Mouse (Mus musculus) heart, embryonic 10.5 days (tissue): ENCODE data around the gene Magi1. TPM values are rescaled to one million over a fixed set of nuclear protein-coding genes. Genes with fewer than 3 reads are reported as not detected.
A peak's percentile ranks its signal among the peaks of the same experiment; 100 is the strongest.

Experiments
- DNase-seq: peaks from one replicate; pipeline ENCODE4 v3.0.0-alpha.2; 2017; ENCODE audit warnings: low spot score
- H3K27ac ChIP-seq: fragments of 300-500 bp; sonication (generic); 2 replicates; pipeline ENCODE4 v1.5.1; 2016; ENCODE audit warnings: mild to moderate bottlenecking
- H3K27me3 ChIP-seq: fragments of 300-500 bp; sonication (generic); 2 replicates; pipeline ENCODE4 v1.6.1; 2016; ENCODE audit warnings: mild to moderate bottlenecking; ENCODE audit not compliant: poor library complexity, insufficient read depth, severe bottlenecking
- H3K36me3 ChIP-seq: fragments of 300-500 bp; sonication (generic); 2 replicates; pipeline ENCODE4 v1.6.1; 2016; ENCODE audit warnings: mild to moderate bottlenecking, moderate library complexity
- H3K4me1 ChIP-seq: fragments of 300-500 bp; sonication (generic); 2 replicates; pipeline ENCODE4 v1.6.1; 2016; ENCODE audit warnings: mild to moderate bottlenecking
- H3K4me3 ChIP-seq: fragments of 300-500 bp; sonication (generic); 2 replicates; pipeline ENCODE4 v1.5.1; 2016; ENCODE audit warnings: mild to moderate bottlenecking, moderate library complexity
- H3K9me3 ChIP-seq: fragments of 300-500 bp; sonication (generic); 2 replicates; pipeline ENCODE4 v1.6.1; 2016; ENCODE audit warnings: mild to moderate bottlenecking, moderate library complexity
- WGBS: fragments of 180-500 bp; shearing (Covaris S2); methylation state at CpG from one replicate; pipeline ENCODE4 v1.1.7; 2016; 5-methylcytosine and 5-hydroxymethylcytosine counted together
- polyA plus RNA-seq: library from polyadenylated mRNA; unstranded; fragments of >200 nt; fragmentation: Nextera tagmentation; extraction: Ambion mirVana; gene quantifications from 2 replicates; pipeline ENCODE4 v1.2.1, GENCODE M21; 2016

Magi1 gene
- polyA plus RNA-seq, 1 experiment from 2014 or later: 10.5 TPM

DNA sequence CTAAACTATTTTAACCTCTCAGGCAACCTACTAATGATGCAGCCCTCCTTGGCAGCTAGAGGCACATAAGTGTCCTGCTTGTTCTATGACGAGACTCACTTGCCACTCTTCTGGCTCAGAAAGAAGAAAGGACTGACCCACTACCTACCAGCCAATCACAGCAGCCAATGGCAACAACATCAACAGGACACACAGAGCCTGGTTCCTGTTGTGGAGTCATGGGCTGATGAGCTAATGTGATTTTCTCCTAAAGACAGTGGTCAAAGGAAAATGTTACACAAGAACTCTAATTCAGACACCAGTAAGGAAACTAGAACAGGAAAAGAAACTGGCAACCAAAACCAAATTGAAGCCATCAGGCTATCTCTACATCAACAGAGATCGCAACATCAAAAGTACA lies 124.5 kb downstream of the Magi1 start:
- 17% methylated on average over 2 of the region's 2 CpGs for WGBS
- no peaks in the 10 kb centered on the region for H3K27me3 ChIP-seq
- H3K27ac ChIP-seq: 0 out of 2 replicates have a peak overlapping the region, but pooled peaks have one; percentile 8
- H3K36me3 ChIP-seq: no peaks in the 10 kb centered on the region
- no peak for DNase-seq
- H3K9me3 ChIP-seq: no peaks in the 10 kb centered on the region
- no peak overlapping the region for H3K4me3 ChIP-seq
- H3K4me1 ChIP-seq: peaks cover 72% of the 10 kb centered on the region

DNA sequence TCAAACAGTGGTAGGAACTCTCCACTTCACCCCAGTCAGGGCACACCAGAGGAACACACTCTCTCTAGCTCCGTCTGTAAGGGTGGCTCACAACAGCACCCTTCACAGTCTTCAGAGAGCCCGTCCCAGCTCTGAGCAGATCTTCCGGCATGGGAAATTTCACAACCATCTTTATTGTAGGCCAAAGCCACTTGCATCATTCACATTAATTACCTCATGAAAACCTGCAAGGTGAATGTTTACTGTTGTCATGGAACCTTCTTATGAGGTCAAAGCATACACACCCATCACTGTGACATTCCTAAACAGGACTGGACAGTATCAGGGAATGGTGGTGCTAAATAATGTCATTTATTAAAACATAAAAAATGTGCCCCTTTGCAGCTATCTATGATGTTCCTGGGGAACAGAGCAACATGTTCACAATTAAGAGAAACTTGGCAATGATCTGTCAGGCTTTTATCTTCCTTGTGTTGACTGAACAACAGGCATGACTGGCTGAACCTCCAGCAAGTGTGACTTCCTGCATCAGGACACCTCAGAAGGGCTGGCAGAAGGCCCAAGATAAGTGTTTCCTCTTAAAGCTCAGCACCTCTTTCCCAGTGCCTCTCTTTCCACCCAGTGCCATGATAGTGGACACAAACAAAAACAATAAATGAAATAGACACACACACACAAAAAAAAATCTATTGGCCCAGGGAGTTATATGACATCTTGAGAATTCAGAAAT lies 125.4 kb downstream of the Magi1 start:
- 0 out of 2 replicates have a peak overlapping the region, but pooled peaks have one; percentile 42 for H3K27ac ChIP-seq

GRCm38 (mm10) chr6:94155996-94156395 lies 127.7 kb downstream of the Magi1 start:
- Histone ChIP-seq H3K4me1 (peaks cover 67% of the 10 kb centered on the region), H3K27me3 (no peaks in the 10 kb centered on the region), H3K36me3 (no peaks in the 10 kb centered on the region), H3K4me3 (no peak overlapping the region), H3K27ac (0 out of 2 replicates have a peak overlapping the region, but pooled peaks have one; percentile 9), H3K9me3 (no peaks in the 10 kb centered on the region)
- 59% methylated on average over 4 of the region's 4 CpGs for WGBS
- DNase-seq: no peak

More for the DNA sequence above, 125.4 kb downstream of the Magi1 start:
- Histone ChIP-seq H3K36me3 (no peaks in the 10 kb centered on the region), H3K4me1 (peaks cover 68% of the 10 kb centered on the region), H3K4me3 (no peak overlapping the region), H3K9me3 (no peaks in the 10 kb centered on the region), H3K27me3 (no peaks in the 10 kb centered on the region)
- no peak for DNase-seq
- WGBS: 73% methylated on average over 3 of the region's 3 CpGs

DNA sequence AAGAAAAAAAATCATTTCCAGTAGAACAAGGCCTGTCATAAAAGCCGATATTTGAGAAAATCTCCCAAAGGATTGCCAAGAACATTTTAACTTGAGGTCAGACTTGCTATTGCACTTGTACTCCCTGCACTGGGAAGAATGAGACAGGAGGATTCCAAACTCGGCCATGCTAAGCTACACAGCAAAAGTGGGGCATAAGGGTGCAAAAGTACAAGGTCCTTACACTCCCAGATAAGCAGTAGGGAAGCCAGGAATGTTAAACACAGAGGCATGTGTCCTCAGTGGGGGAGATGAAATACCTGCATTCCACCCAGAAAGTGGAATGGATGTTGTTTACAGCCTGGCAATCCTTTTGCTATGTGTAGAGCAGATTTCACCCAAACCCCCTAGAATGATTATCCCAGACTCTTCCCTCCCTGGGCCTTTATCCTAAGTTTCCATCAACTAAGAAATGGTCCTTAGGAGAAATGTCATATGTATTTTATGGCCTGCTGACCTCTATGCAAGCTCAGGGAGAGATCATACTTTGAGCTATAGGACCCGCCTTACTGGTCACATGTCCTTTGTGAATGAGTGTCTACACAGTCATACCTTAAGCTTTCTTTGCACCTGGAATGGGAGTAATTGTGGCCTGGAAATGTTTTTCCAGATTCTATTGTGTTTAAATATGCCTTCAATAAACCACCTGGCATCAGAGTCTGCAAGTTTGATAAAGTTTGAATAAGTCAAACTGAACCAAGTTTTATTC lies 128.7 kb downstream of the Magi1 start:
- 0 out of 2 replicates have a peak overlapping the region, but pooled peaks have one; percentile 16 for H3K27ac ChIP-seq
- H3K36me3 ChIP-seq: no peaks in the 10 kb centered on the region
- H3K27me3 ChIP-seq: no peaks in the 10 kb centered on the region
- no peak overlapping the region for H3K4me3 ChIP-seq
- H3K4me1 ChIP-seq: peaks cover 72% of the 10 kb centered on the region
- 63% methylated on average over 3 of the region's 3 CpGs for WGBS
- H3K9me3 ChIP-seq: no peaks in the 10 kb centered on the region
- no peak for DNase-seq

GRCm38 (mm10) chr6:94152881-94153280 lies 130.8 kb downstream of the Magi1 start:
- Histone ChIP-seq H3K9me3 (no peaks in the 10 kb centered on the region), H3K27ac (peak overlapping the region; percentile 30; the same call in 1 of the 2 replicates), H3K36me3 (no peaks in the 10 kb centered on the region), H3K4me1 (peaks cover 67% of the 10 kb centered on the region), H3K4me3 (no peak overlapping the region), H3K27me3 (no peaks in the 10 kb centered on the region)
- WGBS: 79% methylated on average over 9 of the region's 9 CpGs
- no peak for DNase-seq

GRCm38 (mm10) chr6:94150876-94151275 lies 132.8 kb downstream of the Magi1 start:
- Histone ChIP-seq H3K9me3 (no peaks in the 10 kb centered on the region), H3K27me3 (no peaks in the 10 kb centered on the region), H3K27ac (peak overlapping the region; percentile 74), H3K4me3 (0 out of 2 replicates have a peak overlapping the region, but pooled peaks have one; percentile 2), H3K36me3 (no peaks in the 10 kb centered on the region), H3K4me1 (peaks cover 79% of the 10 kb centered on the region)
- WGBS: 10% methylated on average over 4 of the region's 4 CpGs
- DNase-seq: no peak

DNA sequence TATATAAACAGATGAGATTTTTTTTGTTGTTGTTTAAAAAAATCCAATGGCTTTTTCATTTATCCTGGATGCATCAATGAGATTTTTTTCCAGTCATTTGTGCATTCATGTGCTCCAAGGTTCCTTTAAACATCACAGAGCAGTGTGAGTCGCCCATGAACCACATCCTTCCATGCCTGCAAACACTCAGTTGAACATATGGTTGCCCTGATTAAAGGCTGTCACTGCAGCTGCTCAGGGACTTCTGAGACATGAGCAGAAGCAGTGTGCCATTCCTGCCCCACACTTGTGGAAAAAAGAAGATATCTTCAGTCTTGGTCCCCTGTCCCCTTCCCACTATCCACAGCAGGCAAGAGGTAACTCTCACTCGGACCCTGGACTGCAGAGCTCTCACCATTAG lies 133.9 kb downstream of the Magi1 start:
- WGBS: 26% methylated on average over 2 of the region's 2 CpGs
- H3K4me1 ChIP-seq: peaks cover 79% of the 10 kb centered on the region
- no peaks in the 10 kb centered on the region for H3K36me3 ChIP-seq
- DNase-seq: no peak
- no peaks in the 10 kb centered on the region for H3K9me3 ChIP-seq
- H3K27me3 ChIP-seq: no peaks in the 10 kb centered on the region
- H3K4me3 ChIP-seq: no peak overlapping the region
- H3K27ac ChIP-seq: peak overlapping the region; percentile 74

DNA sequence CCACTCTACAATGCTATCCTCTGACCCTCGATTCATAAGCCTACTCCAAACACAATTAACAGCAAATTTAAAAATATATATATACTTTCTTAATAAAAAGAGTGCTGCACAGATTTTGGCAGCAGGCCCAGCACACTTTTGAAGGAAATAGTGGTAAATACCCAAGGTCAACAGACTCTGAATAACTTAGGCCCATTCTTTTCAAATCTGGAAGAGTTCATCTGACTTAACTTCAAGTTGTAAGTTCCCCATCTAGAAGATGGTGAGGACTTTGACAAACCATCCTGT lies 137.6 kb downstream of the Magi1 start:
- 63% methylated on average over 1 of the region's 1 CpGs for WGBS
- no peaks in the 10 kb centered on the region for H3K27me3 ChIP-seq
- H3K4me1 ChIP-seq: peaks cover 65% of the 10 kb centered on the region
- H3K36me3 ChIP-seq: no peaks in the 10 kb centered on the region
- H3K9me3 ChIP-seq: no peaks in the 10 kb centered on the region
- no peak for DNase-seq
- no peak overlapping the region for H3K4me3 ChIP-seq
- H3K27ac ChIP-seq: peak overlapping the region; percentile 64; the same call in 1 of the 2 replicates

DNA sequence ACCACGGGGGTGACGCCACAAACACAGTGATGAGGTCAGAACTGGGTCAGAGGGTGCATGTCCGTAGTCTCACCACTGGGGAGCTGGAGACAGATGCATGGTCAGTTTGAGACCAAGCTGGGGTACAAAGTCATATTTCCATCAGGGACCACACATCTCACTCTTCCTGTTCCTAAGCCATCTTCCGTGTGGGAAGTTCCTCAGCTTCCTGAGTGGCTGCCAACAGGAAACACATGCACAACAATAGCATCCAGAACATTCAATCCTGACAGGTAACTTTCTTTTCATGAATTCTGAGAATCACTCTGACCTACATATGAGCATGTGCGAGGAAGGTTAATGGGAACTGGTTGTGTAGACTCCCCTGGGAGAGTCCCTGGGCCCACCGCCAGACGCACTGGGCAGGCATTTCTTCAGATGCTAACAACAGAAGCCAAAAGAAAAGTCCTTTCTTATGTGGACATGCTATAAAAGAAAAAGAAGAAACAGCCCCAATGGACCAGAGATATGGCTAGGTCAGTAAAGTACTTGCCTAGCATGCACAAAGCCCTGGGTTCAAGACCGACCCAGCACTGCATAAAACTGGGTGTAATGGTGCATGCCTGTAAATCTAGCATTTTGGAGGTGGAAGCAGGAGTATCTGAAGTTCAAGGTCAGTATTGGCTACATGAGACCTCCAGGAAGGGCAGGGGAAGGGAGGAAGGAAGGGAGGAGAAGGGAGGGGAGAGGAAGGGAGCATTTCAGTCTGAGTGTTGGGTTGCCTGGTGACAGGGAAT lies 138.1 kb downstream of the Magi1 start:
- Histone ChIP-seq H3K4me1 (peaks cover 59% of the 10 kb centered on the region), H3K4me3 (no peak overlapping the region), H3K36me3 (no peaks in the 10 kb centered on the region), H3K27ac (peak overlapping the region; percentile 64), H3K27me3 (no peaks in the 10 kb centered on the region), H3K9me3 (no peaks in the 10 kb centered on the region)
- WGBS: 89% methylated on average over 8 of the region's 8 CpGs
- no peak for DNase-seq

DNA sequence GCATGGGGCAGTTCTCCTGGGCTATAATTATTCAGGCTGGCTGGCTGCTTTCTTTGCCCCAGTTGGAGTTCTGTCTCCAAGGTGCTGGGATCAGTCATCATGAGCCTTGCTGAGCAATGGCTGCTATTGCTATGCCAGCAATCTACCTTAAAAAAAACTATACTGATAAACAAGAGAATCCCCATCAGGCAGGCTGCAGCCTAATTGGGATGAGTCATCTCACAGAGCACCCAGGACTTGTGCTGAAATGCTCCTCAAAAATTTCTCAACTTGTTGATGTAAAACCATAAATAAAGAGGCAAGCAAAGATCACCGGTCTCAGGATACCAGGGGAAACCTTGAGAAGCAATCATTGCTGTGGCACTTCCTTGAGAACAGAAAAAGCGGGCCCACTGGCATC lies 141.2 kb downstream of the Magi1 start:
- Histone ChIP-seq H3K27ac (no peak overlapping the region), H3K4me1 (peaks cover 44% of the 10 kb centered on the region), H3K9me3 (no peaks in the 10 kb centered on the region), H3K27me3 (no peaks in the 10 kb centered on the region), H3K36me3 (no peaks in the 10 kb centered on the region), H3K4me3 (no peak overlapping the region)
- no peak for DNase-seq
- 89% methylated on average over 2 of the region's 2 CpGs for WGBS

DNA sequence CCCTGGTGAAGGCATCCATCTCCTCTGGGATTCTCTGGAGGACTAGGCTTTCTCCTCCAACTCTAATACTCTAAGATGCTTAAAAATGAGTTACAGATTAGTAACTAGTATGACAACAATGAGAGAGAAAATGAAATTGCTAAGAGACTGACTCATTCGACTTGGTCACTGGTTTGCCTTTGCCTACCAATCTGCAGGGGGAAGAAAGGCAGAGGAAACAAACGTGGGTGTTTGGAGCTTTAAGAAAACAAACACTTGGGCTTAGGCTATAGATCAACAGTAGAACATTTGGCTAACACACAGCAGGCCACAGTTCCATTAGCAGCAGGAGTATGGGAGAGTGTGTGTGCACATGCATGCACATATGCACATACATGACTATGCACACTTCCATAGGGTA lies 142.2 kb downstream of the Magi1 start:
- no peak for DNase-seq
- H3K9me3 ChIP-seq: no peaks in the 10 kb centered on the region
- 38% methylated on average over 2 of the region's 2 CpGs for WGBS

GRCm38 (mm10) chr6:94139952-94140414 lies 143.7 kb downstream of the Magi1 start:
- WGBS: 85% methylated on average over 3 of the region's 3 CpGs
- DNase-seq: no peak

More for the DNA sequence above, 142.2 kb downstream of the Magi1 start:
- H3K27me3 ChIP-seq: no peaks in the 10 kb centered on the region
- no peaks in the 10 kb centered on the region for H3K36me3 ChIP-seq
- no peak overlapping the region for H3K4me3 ChIP-seq
- no peak overlapping the region for H3K27ac ChIP-seq
- peaks cover 42% of the 10 kb centered on the region for H3K4me1 ChIP-seq

DNA sequence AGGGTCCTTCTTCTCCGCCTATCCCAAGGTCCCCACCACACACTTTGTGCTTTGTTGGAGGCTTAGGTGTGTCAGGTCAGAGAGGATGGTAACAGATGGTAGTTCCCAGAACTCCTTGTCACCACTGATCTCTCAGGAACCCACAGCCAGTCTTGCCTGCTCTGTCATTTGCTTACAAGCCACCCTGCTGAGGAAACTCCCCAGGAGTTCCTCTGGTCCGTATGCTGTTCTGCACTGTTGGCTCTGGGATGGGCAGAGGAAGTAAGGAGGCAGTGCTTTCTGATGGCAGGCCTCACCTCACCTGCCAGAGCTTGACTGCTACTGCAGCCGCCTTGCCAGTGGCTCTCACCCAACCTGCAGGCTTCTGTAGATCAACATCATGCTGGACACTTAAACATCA lies 147.0 kb downstream of the Magi1 start:
- WGBS: 70% methylated on average over 3 of the region's 3 CpGs
- H3K4me3 ChIP-seq: no peak overlapping the region
- peaks cover 51% of the 10 kb centered on the region for H3K4me1 ChIP-seq

More at GRCm38 (mm10) chr6:94139952-94140414, 143.7 kb downstream of the Magi1 start:
- no peaks in the 10 kb centered on the region for H3K27me3 ChIP-seq
- no peak overlapping the region for H3K27ac ChIP-seq
- H3K36me3 ChIP-seq: no peaks in the 10 kb centered on the region
- no peak overlapping the region for H3K4me3 ChIP-seq
- no peaks in the 10 kb centered on the region for H3K9me3 ChIP-seq
- peaks cover 41% of the 10 kb centered on the region for H3K4me1 ChIP-seq

More for the DNA sequence above, 147.0 kb downstream of the Magi1 start:
- Histone ChIP-seq H3K27ac (no peak overlapping the region), H3K36me3 (no peaks in the 10 kb centered on the region), H3K27me3 (no peaks in the 10 kb centered on the region), H3K9me3 (no peaks in the 10 kb centered on the region)
- no peak for DNase-seq
